Mouse (Mus musculus) right cerebral cortex, postnatal 10 days (tissue): ENCODE data around the gene Tjp2.
"Not testable (repeated sequence)": the region's sequence is repeated elsewhere in the genome, so short reads cannot be mapped to it uniquely, and the experiment has no call there.

Source experiments
- DNase-seq, 2 experiments: peaks; one replicate each; pipeline ENCODE4 v3.0.0; 2021; ENCODE audit warnings: low spot score in 2 of 2

The Tjp2 gene

DNA sequence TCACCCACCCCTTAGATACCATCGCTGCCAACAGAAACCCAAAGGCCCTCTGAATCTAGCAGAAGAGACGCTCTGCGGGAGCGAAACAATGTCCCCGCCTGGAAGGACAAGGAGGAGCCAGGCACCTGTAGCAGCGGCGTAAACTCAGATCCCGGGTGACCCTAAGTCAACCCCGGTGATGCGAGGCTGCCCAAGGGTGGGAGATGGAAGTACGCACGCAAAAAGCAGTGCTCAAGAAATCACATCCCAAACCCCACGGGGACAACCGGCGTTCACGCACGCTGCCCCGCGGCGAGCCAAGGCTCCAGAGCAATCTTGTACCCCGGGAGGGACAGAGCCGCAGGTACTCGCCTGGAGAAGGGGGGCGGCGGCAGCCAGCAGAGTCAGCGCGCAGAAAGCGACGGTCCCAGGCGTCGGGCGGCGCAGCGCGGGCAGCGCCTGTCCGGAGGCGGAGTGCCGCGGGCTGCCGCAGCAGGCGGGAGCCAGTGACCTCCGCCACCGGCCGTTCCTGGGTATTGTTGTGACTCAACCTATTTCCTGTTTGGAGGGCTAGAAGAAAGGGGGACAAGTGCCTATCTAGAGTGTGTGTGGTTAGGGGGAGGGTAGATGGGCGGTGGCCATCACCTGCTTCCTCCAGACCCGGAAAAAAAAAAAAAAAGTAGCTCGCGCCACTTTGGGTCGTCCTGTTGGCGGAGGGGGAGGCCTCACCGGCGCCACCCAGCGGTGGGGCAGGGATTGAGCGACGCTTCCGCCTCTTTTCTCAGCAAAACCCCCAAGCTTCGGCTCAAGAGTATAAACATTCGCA, at the start of gene Tjp2:
Gene Tjp2, minus strand, starts transcription at position 531 of the 805 bp plus-strand sequence.
- peak in 1 of 2 experiments; percentile 29 for DNase-seq

DNA sequence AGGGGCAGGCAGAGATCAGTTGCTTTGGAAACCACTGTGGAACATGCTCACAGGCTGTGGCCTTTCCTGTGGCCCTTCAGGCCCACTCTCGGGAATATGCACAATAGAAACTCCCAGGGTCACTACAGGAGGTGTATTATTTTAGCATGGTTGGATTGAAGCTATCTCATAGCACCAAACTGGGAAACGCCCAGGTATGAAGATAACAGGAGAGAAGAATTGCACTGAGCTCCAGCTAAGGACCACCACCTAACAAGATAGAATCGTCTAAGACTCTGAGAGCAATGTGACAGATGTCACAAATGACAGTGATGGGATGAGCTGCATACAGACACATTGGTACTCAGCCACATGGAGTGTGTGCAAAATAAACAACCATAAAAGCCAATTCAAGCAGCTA, 49.5 kb upstream of the Tjp2 start:
- DNase-seq: no peak

DNA sequence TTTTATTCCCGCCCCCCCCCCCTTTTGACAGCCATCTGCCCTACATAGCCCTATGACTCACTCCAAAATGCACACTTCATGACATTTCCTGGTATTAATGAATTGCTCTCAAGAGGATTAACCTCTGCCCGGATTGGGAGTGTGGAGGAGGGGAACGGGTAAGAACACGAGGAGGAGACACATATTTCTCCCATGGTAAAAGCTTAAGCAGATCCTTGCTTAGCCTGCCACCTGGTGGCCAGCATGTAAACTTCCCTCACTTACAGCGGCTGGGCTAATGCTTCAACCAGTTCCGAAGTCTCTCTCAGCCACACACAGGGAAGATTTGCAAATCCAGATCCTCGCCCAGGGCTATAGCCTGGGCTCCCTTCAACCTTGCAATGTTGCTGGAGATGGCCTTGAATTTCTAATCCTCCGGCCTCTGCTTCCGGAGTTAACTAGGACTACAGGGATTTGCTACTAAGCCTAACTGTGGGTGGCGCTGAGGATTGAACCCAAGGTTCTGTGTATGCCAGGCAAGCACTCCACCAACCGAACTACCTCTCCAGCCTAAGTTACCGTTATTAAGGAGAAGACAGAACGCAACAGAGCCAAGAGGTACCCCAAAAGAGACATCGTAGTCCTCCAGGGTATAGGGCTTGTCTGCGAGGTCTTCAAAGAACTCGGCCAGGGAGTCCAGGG, 47.1 kb upstream of the Tjp2 start:
- DNase-seq: peak; percentile 81 to 91

DNA sequence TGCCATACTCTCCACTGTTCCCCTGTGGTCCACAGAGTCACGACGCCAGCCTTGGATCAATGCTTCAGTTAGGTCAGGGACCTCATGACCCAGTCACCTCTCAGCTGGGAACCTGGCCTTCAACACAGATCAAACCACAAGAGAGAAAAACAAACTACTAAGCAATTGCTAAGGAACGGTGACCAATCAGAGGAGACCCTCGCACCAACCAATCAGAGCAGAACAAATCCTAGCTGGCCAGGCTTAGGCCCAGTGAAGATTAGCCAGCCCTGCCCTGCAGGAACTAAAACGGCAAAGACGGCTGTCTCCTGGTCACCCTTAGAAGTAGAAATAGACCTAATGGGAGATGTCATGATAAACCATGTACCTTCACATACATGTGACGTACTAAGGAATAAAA, 46.5 kb upstream of the Tjp2 start:
- peak; percentile 48 to 52 for DNase-seq

DNA sequence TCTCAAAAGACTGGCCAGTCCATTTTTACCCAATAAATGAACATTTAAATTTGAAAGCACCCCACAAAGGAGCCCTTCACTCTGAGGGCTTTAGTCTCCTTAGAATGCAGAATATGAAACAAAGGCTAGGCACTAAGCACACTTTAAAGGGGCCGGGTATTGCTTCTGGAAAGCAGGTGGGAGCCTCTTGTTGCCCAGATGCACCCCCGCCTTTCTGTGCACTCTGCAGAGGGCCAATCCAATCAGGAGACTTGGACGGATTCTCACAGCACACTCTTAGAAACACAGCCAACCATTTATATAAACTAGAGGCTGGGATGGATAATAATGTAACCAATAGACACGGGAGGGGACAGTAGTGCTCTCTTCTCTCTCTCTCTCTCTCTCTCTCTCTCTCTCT, 43.7 kb upstream of the Tjp2 start:
- DNase-seq: peak; percentile 47 to 49

DNA sequence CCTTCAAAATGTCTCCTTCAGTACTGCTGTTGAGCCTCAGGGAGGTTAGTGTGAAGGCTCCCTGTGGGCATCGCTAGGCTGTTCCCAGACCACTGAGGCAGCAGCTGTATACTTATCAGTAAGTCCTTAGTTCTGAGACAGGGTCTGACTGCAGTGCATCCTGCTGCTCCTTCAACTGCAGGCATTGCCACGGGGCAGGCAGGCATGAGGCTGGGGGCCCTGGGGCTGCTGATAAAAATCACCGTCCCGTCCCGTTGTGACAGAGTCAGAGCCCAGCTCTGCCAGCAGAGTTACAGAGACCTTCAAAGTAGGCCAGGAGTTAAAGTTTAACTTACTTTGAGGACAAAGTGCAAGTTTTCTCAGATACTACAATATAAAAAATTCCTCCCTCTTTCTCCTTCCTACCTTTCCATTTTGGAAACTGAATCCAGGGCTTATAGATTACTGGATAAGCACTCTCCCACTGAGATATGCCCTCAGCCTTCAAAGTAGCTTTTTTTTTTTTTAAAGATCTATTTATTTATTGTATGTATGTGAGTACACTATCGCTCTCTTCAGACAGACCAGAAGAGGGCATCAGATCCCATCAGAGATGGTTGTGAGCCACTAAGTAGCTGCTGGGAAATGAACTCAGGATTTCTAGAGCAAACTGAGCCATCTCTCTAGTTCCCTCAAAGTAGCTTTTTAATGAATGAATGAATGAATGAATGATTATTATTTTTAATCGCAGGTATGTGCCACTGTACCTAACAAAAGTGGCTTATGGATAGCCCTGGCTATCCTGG, 41.4 kb upstream of the Tjp2 start:
- no peak for DNase-seq

DNA sequence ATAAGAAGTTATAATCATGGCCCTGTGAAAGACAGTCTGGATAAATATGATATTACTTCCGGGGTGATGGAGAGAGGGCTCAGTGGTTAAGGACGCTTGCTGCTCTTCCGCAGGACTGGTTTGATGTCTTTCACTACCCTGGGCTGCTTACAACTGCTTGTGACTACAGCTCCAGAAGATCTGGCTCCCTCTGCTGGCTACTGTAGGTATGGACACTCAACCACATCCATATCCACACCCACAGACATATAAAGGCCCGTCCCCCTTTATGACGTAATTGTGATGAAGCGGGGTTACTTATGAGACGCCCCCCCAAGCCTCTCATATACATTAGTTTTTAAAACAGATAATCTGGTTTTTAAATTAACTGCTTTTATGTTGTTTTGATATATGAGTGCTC, 40.2 kb upstream of the Tjp2 start:
- DNase-seq: peak; percentile 84 to 86

DNA sequence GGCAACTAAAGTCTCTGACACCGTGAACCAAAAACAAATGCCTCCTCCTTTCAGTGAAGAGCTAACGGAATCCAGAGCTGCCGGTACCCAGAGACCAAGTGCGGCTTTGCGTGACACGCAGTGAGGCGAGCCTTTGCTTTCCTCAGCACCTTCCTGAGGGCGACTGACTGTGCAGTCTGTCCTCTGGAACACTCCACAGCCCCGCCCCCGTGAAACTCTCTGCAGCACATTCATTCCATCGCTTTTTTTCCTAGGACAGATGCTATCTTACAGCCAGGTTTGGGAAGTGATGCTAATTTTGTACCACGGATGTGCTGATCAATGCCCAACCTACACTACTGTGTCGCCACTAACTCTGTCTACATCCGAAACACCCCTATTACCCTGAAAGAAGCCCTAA, 37.9 kb upstream of the Tjp2 start:
- DNase-seq: no peak

DNA sequence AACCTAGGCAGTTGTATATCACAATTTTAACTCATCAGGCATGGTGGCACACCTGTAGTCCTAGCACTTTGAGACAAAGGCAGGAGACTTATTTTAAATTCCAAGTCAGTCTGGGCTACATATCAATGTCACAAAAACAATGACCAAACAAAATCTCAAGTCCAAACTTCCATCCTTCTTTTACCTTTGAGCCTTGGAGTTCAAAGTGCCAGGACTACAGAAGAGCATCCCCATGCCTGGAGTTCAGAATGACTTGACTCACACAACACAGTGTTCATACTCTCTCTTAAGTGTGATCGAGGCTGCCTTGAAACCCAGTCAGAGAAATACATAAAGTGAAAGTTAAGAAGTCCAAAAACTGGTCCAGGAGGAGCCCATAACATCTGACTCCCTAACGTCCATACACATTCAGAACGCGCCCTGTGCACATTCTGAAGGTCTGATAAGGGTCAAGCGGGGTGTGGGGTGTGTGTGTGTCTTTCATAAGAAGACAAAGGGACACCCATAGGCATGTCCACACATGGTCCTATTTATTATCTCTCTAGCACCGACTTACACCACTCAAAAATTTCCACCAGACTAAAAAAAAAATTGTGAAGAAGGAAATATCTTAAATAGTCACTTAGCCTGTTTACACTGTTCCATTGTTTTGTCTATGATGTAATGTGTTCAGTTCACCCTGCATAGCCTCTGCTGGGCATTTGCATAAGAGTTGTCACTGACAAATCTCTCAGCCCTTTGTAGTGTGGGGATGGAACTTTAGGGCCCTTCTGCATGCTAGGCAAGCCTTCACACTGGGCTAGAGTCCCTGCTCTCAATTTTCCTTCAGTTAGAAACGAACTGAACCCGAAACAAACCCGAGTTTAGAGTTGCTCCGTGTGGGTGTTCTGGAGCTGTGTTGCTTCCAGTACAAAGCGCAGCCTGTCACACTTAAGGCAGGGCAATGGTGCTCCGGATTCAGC, 34.8 kb upstream of the Tjp2 start:
- DNase-seq: peak in 1 of 2 experiments; percentile 32

DNA sequence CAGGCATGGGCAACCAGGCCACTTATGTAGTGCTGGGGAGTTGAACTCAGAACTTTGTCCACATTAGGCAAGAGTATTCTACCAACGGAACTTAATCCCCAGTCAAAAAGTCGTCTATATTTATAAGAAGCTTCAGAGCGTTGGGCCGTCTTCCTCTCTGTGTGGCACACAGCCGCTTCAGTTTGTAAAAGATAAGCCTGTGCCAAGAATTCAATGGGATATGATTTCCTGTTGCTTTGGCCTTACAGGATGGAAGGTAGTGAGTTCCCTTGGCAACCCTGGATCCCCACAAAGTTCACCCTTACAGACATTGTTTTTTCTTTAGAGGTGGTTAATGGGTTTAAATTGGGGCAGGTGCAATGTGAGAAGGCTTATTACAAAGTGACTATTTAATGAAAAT, 33.5 kb upstream of the Tjp2 start:
- DNase-seq: no peak

DNA sequence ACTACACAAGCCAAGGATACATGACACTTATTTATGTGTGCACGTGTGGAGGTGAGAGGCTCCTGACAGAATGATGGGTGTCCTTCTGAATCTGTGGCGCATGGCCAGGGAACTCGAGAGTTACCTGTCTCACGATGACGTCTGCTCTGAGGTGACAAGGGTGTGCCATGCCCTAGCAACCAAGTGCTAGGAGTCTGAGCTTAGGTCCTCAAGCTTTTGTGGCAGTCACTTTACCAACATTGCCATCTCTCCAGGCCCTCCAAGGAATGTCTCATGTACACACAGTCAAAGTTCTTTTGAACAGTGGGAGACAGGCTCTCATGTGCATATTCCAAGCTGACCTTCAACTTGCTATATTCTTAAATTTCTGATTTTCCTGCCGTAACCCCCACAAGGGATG, 33.1 kb upstream of the Tjp2 start:
- DNase-seq: no peak

DNA sequence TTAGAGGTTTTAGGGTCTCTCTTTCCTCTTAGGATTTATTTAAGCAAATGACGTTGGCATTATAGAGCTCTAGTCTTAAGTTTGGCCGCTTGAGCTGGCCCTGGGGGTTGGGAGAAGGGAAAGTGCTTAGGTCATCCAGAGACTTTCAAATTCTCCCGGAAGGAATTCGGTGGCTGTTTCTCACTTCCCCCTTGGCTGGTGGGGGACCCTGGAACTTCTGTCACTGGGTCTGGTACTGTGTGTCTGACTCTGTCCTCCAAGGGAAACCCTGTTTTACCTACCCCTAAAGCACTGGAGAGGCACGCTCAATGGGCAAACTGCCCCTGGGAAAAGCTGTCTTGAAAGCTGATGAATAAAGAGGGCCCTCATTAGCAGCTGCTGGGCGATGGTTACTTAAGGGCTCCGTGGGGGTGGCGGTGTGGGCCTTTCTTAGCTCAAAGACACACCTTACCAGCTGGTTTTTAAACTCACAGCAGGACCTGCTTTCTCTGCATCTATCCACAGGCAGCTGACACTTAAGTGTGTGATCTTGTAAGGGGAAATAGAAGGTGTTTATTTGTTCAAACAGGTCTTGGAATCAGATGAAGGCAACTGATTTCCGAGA, 28.9 kb upstream of the Tjp2 start:
- DNase-seq: peak in 1 of 2 experiments; percentile 37

DNA sequence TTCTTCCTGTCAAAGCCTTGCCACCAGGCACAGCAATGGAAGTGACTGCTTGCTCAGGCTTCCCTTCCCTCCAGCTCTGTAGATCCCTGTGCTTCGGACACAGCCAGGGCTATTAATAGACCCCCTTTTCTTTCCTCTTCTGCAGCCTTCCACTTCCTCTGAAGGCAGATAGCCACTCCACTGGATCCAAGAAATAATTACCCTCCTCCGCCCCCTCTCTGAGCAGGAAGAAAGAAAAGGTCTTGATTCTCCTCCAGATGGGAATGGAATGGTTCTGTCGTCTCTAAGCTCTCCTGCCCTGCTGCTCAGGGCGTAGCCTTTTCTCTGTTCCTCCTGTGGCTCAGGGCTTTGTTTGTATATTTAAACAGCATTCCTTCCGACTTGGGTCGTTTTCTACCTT, 27.0 kb upstream of the Tjp2 start:
- DNase-seq: no peak

DNA sequence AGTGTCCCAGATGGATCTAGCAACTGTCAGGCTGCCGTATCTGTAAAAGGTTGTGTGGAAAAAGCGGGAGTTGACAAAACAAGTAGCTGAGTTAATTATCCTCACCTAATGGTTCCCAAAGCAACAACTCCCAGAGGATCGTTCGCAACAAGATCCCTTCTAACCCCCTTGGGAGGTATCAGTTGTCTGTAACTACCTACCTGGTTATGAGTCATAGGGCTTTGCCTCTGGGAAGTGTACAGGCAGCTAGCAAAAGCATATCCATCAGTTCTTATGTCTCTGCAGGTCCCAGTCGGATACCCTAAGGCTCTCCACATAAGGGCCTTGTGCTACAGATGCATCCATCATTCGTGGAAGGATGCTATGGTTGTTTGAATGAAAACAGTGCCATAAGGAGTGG, 18.5 kb upstream of the Tjp2 start:
- no peak for DNase-seq

DNA sequence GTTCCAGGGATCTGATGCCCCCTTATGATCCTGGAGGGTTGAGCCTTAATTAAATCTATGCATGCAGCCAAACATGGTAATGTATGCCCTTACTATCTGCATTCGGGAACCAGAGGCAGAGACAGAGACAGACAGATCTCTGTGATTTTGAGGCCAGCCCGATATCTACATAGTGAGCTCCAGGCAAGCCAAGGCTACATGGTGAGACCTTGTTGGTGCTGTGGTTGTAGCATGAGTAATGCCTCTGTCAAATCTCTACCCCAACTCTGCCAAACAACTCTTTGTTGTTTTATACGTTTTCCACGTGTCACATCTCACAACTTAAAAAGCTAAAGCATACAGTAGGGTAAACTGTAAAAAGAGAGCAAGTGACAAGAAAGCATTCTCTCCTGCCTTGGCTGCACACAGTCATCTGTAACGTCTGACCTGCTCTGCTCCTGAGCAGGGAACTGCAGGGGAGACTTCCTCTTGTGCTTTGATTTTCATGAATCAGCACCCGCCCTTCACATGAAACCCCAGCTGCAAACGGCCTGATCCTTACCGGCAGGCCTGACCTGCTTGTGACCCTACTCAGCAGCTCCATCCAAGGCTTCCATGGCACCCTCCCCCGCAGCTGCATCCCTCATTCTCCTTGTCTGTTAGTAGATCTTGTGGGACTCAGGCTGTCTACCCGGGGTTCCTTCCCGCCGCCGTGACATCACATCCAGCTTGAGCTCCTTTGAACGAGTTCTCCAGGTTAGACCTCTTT, 17.1 kb upstream of the Tjp2 start:
- DNase-seq: no peak

DNA sequence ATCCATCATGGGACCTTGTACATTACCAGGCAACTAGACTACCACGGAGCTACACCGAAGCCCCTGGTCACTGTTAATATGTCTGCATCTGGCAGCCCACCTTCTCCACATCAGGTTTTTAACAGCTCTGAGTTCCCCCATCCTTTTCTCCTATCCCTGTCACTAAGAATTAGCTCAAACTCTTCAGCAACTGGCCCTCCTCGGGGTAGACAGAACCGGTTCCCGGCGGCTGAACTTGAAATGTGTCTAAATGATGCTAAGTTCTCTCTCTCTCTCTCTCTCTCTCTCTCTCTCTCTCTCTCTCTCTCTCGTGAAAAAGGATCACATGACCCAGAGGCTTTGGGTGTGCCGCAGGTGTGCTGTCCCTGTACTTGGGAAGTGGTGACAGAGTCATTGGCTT, 16.4 kb upstream of the Tjp2 start:
- DNase-seq: no peak

DNA sequence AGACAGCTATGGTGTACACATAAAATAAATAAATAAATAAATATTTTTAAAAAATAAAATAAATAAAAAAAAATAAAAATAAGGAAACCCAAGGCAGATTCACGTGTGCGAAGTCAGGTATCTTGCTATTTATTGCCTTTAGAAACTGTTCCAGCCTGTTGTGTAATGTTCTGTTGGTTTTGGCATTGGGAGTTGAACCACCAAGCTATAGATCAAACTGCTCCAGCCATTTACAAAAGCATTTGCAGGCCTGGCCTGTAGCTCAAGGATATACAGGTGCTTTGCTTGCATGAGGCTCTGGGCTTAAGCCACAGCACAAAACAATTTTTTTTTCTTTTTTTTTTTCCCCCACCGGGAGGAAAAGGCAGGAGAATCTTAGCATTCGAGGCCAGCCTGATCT, 13.2 kb upstream of the Tjp2 start:
- no peak for DNase-seq

DNA sequence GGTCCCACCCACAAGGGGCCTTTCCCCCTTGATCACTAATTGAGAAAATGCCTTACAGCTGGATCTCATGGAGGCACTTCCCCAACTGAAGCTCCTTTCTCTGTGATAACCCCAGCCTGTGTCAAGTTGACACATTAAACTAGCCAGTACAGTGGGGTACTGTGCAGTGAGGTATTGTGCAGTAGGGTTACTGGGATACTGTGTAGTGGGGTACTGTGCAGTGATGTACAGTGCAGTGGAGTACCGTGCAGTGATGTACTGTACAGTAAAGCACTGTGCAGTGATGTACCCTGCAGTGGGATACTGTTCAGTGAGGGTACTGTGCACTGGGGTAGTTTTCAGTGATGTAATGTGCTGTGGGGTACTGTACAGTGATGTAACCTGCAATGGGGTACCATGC, 7.5 kb upstream of the Tjp2 start:
- not testable (repeated sequence) for DNase-seq

DNA sequence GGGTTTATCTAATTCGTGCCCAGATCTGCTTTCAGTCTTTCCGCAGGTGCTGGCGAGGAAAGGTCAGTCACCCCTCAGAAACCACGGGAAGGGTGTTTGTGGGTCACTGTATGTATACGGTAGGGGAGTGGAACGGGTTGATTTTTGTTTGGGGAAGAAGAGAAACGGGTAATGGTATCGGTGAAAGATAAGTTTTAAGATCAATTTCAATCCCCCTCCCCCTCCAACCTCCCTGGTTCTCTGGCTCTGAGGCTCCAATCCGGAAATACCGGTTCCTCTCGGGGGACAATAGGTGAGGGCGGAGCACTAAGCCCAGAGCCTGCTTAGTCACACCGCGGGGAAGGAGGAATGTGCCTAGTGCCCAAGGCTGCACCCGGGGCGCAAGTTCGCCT, 471 bp upstream of the Tjp2 start:
- no peak for DNase-seq

DNA sequence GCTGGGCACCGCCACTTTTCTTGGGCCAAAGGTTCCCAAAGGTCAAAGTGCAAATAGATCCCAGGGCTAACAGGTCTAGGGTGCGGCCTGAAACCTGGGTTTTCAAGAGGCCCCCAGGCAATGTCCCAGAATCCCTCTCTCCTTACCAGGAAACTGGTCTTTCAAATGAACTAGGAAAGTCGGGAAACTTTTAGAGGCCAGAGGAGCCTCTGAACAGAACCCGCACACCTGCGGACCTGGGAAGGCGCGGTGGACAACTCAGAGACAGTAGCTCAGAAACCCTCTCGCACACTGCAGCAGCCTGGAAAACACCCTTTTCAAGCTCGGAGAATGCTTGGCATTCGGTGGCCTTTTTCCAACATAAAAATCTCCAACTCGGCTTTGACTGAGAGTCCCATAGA, 979 bp downstream of the Tjp2 start:
- DNase-seq: no peak
